Mouse (Mus musculus) effector memory CD4-positive, alpha-beta T cell, adult 5 months (primary cell): ENCODE results near the gene Gm13304. TPM values are rescaled to one million over a fixed set of nuclear protein-coding genes. Genes with fewer than 3 reads are reported as not detected.

Experiments used
- polyA plus RNA-seq: library from polyadenylated mRNA; unstranded; fragments of 100-300 nt; shearing (Covaris generic); gene quantifications from one replicate; pipeline ENCODE4 v1.2.1, GENCODE M21; 2017

Gene Gm13304
- polyA plus RNA-seq, result not detected

GRCm38 (mm10) chr4:42114517-42114916 is at the start of gene Gm13304:
Gene Gm13304 (plus strand): TSS chr4:42114817.

GRCm38 (mm10) chr4:42090907-42091306 is 23.7 kb upstream of the Gm13304 start, which contains the start of gene Gm3893:
Gene Gm3893 (plus strand): TSS chr4:42091207.

DNA sequence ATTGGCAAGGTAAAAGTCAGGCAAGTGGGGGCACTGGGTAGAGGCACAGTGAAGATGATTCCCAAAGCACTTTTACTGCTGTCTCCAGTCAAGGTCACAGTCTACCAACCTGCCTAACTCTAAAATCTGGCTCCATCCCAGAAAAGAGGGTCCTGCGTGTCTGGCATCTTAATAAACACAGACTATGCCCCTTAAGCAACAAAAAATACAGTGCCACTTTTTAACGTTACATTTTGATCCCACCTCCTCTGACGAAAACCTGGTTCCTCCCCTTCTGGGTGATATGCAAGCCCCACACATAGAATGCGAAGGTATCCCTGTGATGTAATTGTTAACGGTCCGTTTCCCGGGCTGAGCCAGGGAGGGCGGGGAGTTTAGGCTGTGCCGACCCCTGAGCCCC is 38.5 kb downstream of the Gm13304 start, which contains the start of gene Gm13306:
Gm13306 (plus strand) TSS at position 301 of the 400 bp plus-strand sequence.

Other genes with a start within 250 kb of the Gm13304 start
- gene Gm21541, start 211.2 kb upstream of the Gm13304 start, polyA plus RNA-seq, result not detected
- 0.92 TPM for gene Gm20878, start 173.2 kb upstream of the Gm13304 start, polyA plus RNA-seq
- gene Fam205a4, start 148.8 kb upstream of the Gm13304 start, polyA plus RNA-seq, result not detected
- gene Gm21093, start 80.1 kb upstream of the Gm13304 start, polyA plus RNA-seq, result not detected
- gene Gm3893, start 23.6 kb upstream of the Gm13304 start, polyA plus RNA-seq, result not detected
- gene Gm13306, start 38.6 kb downstream of the Gm13304 start, polyA plus RNA-seq, result not detected
- not detected for gene Gm13305, start 53.8 kb downstream of the Gm13304 start, polyA plus RNA-seq
- gene Gm10600, start 125.8 kb downstream of the Gm13304 start, polyA plus RNA-seq, result not detected
- gene Ccl21b, start 140.9 kb downstream of the Gm13304 start, polyA plus RNA-seq, result not detected
- not detected for gene Gm21953, start 179.4 kb downstream of the Gm13304 start, polyA plus RNA-seq
- gene Fam205a3, start 203.5 kb downstream of the Gm13304 start, polyA plus RNA-seq, result not detected